Mouse (Mus musculus) kidney, postnatal 4 days (tissue): ENCODE results near the gene Syt9.
A peak's percentile ranks its signal among the peaks of the same experiment; 100 is the strongest.
"Not testable (repeated sequence)": the region's sequence is repeated elsewhere in the genome, so short reads cannot be mapped to it uniquely, and the experiment has no call there.

Experiments
- DNase-seq, 2 experiments: peaks; one replicate each; pipeline ENCODE4 v3.0.0; 2021; ENCODE audit warnings: mixed read lengths in 2 of 2

Gene Syt9

DNA sequence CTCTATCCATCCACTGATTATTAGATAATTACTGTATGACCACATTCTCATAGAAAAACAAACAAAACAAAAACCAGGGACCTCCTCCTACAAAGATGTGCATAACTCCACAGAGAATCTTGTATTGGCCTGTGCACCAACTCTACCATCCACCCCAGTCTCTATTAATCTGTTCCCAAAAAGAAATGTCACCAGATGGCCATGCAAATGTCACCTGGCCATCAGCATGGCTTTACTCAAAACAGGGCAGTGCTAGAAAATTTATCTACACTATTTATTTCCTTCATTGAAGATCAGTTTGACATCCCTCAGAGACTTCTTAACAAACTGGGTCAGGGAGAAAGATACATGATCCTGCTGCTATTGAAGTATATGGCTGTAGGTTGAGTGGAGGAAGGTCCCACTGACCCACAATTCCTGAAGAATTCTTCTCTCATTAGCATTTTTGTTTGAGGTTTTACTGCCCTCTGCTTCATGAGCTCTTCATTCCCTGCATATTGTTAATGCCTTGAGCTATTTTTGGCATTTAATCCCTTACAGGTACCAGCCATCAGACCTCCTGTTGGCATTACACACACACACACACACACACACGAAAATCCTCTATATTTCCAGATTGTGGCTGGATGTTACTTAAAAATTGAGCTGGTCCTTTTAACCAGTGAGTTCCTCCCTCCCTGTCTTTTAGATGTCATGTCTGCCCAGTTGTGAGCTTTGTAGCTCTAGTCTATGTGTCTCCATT is 91.3 kb downstream of the Syt9 start:
- DNase-seq, result no peak

DNA sequence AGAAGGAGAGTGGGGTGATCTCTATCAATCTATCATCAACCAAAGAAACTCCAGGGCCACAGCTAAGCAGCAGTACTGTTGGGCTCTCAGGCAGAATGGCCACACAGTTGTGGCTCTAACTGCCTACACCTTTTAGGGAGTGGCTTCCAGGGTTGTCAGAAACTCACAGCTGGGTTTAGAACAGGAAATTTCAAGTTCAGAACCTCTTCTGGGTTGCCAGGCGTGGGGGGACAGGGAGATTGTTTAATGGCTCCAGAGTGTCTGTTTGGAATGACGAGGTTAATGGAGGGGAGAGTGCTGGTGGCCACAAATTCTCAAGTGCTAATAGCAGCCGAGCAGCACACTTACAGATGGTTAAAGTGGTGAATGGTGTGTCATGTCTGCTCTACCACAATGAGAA is 92.4 kb downstream of the Syt9 start:
- peak; percentile 13 to 26 for DNase-seq

DNA sequence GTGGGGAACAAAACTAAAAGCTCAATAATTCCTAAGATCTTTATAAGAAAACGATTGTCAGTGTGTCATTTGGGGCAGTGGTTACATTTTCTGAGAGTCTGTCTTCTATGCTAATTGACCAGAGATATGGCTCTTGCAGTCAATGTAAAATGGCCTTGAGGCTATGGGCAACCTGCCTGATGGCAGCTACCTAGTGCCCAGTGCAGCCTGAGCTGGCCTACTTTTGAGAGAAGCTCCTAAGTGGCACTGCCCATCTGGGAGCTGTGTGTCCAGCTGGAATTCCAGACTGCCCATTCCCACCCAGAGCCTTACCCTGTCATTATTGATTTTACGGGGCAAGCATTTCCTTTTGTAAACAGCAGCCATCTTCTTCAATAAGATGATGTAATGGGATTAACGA is 94.6 kb downstream of the Syt9 start:
- no peak for DNase-seq

DNA sequence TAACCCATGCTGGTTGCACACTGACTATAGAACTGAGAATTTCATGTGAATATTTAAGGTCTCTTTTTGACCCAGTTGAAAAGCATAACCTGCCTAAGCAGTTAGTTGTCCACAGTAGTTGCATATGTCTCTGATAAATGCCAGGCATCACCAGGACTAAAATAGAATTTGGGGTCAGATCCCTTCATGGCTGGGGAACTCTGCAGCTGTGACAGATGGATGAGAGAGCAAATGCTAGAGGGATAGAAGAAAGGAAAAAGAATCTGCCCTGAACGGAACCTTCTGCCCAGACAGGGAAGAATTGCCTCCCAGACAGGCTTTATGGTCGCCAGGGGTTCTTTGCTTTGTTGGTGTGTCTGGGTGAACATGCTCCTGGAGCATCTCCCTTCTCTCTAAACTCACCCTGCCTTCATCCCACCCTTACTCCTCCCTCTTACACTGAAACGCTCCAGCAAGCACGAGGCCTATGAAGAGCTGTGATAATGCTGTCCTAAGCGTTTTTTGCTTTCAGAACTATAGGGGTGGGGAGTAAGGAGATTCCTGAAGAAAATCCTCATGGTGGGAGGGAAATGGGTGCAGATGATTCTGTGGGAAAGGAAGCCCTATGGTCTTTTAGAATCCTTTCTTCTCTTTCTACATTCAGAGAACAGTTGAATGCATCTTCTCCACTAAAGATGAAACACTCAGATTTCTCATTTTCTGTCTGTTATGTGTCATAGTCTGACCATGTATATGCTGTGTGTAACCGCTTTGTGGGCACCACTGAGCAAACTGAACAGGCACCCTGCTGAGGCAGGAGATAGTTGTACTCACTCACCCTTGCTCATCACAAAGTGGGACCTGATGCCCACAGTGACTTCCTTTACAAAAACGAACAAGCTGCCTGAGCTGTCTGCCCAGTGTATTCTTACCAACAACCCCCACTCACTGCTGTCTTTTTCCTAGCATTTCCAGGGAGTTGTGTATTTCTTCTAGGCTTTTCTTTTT is 108.7 kb downstream of the Syt9 start:
- DNase-seq, result no peak

DNA sequence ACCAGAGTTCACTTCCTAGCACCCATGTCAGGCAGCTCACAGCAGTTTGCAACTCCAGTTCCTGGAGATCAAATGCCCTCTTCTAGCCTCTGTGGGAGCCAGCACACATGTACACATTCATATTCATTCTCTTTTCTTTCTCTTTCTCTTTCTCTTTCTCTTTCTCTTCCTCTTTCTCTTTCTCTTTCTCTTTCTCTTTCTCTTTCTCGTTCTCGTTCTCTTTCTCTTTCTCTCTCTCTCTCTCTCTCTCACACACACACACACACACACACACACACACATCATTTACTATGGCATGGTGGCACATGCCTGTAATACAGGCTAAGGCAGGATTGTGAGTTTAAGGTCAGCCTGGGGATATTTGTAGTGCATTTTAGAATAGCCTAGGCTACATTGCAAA is 115.2 kb downstream of the Syt9 start:
- DNase-seq, result not testable (repeated sequence)

DNA sequence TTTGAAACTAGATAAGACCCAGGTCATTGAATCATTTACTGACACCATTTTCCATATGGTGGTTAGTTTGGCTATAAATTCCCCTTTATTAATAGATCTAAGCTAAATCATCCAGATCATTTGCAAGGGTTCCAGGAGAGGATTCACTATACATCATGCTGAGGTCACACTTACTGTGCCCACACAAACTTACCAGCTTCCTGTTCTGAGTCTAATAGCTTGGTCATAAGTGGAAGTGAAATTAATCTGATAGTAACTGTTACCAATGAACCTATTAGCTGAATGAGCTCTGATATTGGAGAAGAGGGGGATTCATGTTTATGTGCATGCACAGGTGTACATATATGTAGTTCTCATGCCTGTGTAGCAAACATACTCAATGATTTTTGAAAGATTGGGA is 124.9 kb downstream of the Syt9 start:
- DNase-seq, result no peak

DNA sequence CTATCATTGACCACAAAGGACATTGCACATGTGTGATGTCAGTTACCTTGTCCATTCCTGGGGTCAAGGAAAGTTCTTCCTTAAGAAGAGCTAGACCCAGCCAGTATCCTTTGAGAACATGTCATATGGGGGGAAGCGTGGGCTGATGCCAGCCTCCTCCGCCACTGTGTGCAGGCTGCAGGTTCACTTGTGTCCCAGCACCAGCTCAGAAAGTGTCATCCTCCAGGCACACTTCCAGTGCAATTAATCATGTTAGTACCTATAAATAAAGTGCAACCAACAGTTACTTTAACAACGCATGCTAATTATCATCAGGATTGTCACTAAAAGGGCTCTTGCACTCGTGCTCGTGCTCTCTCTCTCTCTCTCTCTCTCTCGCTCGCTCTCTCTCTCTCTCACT is 126.4 kb downstream of the Syt9 start:
- DNase-seq, result no peak

DNA sequence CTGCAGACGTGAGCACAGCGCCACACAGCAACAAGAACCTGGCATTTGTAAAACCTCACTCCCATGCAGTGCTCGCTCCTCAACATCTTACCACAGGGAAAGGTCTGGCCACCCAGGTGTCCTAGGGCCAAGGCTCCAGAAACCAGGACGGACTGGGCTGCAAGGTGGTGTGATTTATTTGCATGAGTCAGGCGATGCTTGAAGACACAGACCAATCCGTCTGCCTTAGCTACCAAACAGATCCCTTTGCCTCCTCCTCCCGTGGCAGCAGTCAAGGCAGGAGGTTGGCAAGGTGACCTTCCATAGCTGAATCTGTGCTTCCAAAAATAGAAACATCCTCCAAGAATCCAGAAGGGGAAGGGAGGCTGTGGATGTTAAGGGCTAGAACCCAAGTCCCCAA is 130.1 kb downstream of the Syt9 start:
- DNase-seq, result no peak

DNA sequence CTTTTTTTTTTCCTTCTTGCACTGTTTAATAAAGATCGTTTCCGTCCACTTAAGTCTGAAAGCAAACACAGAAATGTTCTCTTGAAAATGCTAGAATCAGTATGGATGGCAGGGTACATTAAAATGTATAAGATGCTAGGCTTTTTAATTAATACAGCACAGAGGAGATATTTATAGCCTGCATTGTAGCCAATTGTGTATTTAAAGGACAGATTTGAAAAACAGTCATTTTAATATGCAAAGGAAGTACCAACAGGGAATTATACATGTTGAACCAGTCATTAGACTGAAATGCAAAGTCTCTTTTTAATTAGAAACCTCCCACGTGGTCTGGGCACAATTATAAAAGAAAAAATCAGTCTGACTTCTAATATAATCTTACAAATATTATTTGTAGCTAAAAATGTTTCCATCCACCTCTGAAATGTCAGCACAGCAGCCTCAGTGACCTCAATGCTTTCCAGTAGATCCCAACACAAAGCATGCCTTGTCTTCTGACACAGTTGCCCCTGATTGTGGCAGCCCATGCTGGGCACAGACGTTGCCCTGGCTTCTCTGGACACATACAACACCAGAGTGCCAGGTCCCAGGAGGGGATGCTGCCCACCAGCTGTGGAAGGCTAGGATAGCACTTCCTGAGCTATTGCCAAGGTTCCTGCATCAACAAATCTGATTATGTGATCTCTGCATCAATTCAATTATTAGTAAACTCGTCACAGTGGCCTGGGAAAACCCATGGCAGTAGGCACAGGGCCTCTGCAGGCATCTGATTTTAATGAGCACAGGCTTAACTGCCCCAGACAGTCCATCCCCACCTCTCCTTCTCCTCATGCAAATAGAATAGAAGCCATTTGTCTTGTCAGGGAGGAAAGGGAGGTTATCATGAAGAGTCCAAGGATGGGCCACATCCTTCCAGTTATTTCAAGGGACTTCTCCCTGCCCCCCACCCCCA is 134.5 kb downstream of the Syt9 start:
- DNase-seq, result no peak

DNA sequence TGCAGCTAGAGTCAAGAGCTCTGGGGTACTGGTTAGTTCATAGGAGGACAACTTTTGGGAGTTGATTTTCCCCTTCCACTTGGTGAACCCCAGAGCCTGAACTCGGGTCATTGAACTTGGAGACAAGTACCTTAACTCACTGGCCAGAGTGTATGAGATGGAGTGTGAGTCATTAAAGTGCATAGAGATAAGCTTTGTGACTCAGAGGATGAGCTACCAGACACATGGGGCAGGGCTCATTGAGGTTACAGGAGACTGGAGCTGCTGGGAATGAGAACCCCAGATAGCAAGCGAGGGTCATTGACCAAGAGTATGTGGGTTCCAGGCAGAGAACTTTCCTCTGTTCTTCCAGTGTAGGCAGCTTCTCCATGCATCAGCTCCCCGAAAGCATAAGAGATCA is 137.4 kb downstream of the Syt9 start:
- no peak for DNase-seq

DNA sequence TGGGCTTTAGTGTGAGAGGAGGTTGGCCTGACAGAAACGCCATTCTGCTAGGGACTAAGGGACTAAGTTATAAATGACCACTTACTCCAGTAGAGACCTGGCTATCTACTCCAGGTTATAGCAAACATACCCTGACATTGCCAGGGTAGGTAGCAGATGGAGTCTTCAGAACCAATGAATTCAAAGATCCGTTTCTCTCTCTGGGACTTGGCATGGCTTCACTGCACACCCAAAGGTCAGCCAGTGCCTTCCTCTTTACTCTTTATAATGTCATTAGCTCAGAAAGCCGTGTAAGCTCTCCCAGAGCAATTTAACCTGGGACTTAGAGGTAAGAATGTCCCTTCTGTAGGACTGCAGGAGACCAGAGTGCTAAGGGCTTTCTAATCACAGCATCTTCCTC is 139.2 kb downstream of the Syt9 start:
- DNase-seq, result no peak

DNA sequence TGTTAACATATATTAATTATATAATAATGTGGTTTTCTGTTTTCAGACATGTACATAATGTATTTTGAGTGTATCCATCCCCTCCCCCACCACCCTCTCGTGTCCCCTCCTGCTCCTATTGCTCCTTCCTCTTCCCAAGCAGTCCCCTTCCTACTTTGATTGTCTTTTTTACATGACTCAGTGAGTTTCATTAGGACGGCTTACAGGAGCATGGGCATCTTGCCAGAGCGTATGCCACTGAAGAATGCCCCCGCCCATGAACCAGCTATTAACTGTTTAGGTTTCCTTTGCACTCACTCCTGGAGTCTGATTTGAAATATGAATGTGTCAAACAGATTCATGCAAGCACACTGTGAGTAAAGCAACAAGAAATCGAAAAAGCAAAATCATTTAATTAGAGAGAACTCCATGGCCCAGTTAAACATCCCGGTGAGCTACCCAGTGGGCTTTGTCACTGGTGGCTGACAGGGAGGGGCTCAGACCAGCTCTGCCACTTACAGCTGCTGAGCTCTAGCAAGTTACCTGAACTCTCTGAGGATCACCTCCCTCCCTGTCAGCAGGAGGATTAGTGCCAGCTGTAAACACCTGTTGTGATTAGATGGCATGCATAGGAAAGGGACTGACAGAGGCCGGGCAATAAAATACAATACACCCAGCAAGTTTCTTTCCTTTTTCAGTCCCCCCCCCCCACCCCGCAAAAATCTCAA is 146.3 kb downstream of the Syt9 start:
- peak; percentile 30 to 54 for DNase-seq

DNA sequence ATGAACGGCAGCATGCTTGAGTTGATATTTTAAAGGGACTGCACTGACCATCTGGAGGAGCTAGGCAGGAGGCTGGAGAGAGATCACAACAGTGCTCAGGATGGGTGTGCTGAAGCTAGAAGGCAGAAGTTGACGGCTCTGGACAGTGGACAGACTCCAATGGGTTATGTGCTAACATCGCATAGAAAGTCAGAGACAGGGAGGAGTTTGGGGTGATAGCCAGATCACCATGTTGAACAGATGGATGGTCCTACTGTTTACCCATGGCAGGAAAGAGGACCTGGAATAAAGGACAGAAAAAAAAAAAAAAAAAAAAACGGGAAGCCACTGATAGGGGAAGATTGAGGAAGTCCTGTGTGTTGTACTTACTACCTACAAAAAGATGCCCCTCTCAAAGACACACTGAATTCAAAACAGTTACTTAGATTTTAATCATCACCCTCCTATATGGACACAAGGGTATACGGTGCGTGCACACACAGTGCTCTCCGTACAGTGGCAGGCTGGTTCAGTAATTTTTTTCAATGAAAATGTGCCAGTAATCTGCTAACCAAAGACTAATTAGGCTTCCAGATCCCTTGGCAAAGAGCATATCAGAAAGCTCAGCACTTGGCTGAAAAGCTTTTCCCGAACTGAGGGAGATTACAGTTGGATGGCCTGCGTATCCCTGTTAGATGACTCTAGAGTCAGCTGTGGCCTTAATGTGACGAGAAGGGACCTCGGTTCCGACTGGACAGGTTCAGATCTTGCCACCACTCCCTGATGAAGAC is 148.9 kb downstream of the Syt9 start:
- no peak for DNase-seq

DNA sequence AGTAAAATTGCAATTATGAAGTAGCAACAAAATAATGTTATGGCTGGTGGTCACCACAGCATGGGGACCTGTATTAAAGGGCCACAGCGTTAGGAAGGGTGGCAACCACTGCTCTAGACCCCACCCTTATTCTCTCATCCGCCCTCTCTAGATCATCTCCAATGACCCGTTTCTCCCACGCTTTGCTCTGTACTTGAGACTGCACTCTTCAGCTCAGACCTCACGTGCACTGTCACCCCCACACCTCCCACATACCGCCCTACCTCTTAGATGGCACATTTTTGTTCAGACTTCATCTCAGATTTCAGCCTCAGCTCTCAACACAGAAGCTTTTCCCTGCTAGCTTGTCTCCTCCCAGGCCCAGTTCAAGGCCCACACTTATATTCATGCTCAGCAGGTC is 150.9 kb downstream of the Syt9 start:
- peak; percentile 54 to 69 for DNase-seq

DNA sequence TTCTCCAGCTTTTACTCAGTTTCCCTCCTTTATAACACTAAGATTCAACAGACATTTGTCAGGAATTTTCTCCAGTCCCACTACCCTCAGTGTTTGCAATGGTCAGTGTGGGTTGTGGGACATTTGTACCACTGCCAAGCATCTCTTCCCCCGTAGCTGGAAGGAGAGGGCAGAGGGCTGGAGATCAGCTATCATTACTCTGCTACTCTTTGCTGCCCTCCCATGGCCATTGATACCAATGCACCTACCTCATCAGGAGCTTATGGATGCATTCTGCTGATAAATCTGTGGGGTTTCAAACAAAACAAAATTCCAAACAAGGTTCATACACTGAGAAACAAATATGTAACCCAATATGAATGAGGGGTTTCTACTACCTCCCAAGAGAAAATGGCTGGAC is 155.8 kb downstream of the Syt9 start:
- peak; percentile 71 to 73 for DNase-seq

DNA sequence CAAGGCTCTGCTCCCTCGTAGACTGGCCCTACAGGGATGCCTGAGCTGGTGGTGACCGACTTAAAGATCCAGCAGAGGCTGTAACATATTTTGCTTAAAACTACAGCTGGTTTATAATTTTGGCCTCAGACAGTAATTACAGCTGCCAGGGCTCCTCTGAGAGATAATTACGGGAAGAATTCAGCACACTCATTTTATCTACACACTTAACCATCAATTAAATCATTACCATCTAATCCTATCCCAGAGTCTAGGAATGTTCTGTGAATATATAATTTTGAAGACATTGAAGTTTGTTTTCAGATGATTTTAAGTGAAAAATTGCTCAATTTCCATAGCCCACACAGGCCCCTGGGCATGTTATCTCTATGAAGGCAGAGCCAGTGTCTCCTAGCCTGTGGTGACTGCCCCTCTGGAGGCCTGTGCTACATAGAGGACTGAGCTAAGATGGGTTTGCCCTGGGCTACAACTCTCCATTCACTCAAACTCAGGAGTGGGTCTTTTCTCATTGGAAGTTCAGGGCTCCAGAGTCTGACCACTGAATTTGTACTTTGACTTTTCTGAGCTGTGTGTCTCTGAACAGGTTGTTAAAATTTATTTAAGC is 157.7 kb downstream of the Syt9 start:
- no peak for DNase-seq

DNA sequence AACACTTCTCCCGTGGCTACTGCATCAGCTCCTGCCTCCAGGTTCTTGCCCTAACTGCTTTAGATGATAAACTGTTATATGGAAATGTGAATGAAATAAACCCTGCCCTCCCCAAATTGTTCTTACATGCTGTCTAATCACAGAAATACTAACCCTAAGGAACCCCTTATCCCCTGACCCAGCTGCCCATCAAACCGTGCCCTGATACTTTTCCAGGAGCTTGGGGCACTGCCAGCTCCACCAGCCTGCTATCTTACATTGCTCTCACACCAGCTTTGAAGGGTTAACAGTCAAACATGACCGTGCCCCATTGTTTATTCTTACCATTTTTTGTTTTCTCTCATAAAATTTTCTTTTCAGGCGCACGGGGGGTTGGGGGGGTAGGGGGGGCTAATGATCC is 158.8 kb downstream of the Syt9 start:
- DNase-seq, result no peak

DNA sequence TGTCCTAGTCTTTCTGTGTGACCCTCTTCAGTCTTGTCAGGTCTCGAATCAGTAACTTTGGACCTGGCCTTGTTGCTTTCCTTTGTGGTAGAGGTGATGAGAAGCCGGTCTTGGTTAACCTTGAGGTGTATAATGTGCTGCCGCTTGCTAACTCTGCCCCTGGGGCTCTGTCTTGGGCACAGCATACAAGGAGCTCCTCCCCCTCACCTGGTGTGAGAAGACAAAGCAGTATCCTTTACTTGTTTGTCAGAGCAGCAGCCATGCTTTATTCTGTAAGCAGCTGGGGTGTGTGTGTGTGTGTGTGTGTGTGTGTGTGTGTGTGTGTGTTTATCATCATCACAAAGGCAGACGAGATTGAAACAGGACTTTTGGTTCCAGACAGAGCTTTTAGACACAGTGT is 164.8 kb downstream of the Syt9 start:
- no peak for DNase-seq

DNA sequence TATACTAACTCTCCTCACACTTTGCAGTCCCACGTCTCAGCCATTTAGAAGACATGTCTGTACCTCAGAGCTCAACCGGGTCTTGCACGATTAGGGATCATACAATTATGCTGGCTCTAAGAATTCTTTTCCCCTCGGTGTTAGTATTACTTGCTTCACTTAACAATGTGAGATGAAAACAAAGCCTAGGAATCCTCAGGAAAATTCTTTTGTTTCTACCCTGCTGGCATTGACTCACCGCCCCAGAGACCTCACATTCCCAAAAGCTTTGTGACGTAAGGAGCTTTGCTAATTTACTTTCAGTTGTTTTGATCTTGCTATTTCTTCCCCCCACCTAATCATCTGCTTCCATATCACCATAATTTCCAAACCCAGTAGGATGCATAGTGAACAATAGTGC is 166.0 kb downstream of the Syt9 start:
- no peak for DNase-seq

DNA sequence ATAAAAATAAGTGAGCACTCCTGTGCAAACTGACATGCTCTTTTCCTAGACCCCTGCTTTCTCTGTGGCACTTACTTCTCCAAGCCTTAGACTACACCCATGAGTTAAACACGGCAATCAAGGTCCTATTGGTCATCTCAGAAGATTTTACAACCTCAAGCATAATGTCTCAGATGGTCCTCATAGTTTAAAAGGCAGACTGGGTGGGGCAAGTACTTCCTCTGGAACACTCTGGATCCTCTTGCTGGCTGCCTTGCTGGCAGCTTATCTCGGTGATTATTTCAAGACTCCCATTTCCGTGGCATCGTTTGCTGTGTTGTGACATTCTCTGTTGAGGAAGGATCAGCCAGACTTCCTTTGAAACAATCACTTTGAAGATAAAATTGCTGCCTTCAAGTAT is 169.5 kb downstream of the Syt9 start:
- DNase-seq, result no peak

DNA sequence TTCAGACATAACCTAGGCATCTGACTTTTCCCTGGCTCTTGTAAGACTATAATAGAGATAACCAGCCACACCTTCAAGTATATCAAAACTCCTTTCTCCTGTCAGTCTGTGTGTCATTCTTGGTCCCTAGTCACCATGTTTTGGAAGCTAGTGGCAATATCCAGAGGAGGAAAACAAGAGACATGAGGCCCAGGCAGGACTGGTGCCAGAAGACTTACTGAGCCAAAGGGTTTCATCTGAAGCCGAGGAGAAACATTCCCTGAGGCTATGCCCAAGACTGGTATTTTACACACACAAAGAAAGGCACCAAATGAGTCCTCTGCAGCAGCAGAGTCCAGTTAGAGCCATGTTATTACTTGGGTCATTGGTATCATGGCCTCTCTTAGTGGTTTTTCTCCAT is 174.5 kb downstream of the Syt9 start:
- DNase-seq, result no peak
